Mouse (Mus musculus) retina, postnatal 7 days (tissue): ENCODE results near the gene Dync2h1.
"Not testable (repeated sequence)": the region's sequence is repeated elsewhere in the genome, so short reads cannot be mapped to it uniquely, and the experiment has no call there.

Experiments
- DNase-seq: peaks from one replicate; pipeline ENCODE4 v3.0.0-alpha.2; 2012; ENCODE audit warnings: low read depth, low spot score

The Dync2h1 gene

DNA sequence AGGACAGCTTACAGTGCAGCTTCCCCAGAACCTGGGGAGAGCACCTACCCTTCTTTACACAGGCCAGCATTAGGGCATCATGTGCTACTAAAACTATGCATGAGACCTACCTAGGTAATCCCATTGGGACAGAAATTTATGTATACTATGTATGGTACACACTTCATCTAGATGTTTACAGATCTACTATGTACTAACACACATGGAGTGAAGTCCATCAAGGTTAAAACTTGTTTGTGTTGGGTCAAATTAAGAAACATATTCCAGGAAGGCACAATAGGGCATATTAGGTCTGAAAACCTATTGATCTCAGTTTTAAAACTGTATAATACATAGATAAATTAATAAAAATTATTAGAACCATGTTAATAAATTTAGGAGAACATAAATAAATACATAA lies 168.6 kb downstream of the Dync2h1 start:
- DNase-seq: no peak

DNA sequence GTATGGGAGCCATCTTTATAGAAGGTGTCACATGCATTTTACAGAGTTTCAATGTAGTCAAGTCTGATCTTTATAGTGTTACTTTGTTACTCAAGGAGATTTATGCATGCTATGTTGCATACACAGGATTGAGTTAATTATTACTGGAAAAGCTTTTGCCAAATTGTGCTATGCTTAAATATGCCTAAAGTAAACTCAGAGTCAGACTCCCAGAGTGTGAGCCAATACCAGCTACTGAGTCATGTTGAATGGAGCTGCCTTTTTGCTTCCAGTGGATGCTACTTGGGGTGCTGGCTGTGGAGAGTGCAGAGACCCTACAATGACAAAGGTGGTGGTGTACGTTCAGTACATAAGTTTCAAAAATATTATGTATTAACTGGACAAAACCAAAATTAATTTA lies 169.5 kb downstream of the Dync2h1 start:
- no peak for DNase-seq

DNA sequence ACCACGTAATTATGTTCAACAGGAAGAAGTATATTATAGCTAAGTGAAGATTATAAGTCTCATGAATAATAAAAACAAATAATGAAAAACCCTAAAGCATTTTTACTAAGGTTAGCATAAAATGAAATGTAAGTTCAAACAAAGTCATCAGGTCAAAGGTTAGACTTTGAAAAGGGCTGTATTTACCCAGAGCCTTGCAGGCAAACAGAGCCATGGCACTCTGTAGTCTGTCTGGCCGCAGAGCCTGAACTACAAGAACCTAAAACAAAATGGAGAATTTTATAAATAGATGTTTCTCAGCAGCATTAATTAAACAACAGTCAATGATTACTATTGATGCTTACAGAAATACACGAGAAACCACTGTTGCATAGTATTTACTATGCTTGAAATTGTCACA lies 174.5 kb downstream of the Dync2h1 start:
- DNase-seq: no peak

DNA sequence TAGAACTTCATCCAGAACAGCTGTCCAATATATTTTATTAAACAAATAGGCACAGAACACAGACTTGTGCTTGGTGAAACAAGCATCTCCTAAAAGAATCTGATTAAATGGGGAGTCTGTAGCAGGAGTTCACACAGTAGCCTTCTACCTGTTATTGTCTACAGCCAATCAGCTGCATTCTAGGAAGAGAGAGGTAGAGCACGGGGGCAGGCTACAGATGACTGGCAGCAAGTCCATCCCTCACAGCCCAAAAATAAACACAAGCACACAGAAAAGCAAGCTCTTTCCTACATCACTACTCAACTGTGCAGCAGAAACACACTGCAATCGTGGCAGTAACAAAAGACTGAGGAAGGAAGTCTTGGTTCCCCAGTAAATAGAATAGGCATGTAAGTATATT lies 189.4 kb downstream of the Dync2h1 start:
- DNase-seq: no peak

DNA sequence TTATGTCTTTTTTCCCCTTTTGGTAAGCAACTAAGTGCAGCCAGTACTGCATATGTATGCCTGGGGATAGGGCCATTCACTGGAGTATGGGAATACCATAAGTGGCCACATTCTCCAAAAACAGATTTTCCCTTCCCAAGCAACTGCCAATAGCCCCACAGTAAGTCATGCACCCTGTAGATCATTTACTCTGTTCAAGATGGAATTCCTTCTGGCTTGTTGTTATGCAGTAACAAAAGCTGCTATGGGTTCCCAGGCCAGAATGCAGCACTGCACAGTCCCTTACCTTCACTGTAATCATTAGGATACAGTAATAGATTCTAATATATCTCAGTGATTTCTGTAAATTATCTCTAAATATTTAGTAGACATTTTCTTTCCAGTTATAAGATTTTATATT lies 190.0 kb downstream of the Dync2h1 start:
- DNase-seq: no peak

DNA sequence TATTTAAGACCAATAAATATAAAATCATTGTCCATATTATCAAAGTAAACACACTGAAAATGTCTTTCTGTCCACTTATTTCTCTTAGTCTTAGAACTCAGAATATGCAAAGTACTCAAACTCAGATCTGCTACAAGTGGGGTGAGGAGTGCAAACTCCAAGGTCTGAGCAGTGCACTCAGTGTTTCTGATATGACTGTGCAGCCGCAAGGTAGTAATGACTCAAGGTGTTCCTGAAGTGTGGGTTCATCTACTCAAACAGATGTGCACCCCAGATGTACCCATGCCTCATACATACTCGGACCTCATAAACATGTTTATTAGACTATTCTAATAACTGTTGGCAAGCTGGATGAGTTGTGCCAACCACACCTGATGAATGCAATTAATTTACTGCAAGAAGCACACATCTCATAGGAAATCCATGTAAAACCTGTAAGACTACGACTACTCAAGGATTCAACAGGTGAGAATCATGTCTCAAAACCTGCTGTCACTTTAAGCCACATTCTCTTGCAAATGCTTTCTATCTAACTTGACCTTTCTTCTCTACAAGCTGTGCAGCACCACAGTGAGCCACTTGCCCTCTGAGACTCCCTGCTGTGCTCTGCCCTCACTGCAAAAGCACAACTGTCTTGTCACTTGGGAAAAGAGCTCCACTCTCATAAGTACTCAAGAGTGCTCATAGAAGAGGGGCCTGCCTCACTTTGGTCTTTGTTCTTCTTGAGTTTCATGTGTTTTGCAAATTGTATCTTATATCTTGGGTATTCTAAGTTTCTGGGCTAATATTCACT lies 195.2 kb downstream of the Dync2h1 start:
- no peak for DNase-seq

DNA sequence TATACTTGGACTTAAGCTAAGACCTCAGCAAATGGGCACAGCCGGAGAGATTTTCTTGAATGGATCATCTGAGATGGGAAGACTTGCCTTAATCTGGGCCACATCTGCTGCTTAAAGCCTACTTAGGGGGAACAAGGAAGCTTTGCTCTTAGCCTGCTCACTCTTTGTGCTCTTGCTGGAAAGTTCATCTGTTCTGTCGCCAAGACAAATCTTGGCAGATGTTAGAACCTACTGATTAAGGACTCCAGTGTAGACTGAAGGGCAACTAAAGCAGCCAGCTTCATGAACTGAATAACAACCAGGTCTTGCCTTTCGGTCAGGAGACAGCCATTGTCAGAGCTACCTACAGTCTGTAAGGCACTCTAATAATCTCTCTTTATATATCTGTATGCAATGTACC lies 198.1 kb downstream of the Dync2h1 start:
- DNase-seq: peak; percentile 16

DNA sequence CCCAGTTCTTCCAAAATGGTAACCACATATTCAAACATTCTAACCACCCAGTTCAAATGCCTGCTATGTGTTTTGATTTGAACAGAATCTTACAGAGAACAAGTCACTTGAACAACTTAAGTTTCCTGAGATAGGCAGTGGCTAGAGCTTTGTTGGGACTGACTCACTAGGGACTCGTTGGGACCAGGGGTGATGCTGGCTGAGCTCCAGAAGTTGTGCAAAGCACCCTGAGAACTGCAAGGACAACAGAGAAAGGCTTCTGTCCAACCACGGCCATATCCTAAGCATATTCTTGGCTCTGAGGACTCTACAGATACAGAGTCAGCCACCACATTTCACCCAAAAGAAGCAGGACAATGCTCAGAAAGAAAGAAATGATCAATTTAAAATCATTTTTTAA lies 215.1 kb downstream of the Dync2h1 start:
- no peak for DNase-seq

DNA sequence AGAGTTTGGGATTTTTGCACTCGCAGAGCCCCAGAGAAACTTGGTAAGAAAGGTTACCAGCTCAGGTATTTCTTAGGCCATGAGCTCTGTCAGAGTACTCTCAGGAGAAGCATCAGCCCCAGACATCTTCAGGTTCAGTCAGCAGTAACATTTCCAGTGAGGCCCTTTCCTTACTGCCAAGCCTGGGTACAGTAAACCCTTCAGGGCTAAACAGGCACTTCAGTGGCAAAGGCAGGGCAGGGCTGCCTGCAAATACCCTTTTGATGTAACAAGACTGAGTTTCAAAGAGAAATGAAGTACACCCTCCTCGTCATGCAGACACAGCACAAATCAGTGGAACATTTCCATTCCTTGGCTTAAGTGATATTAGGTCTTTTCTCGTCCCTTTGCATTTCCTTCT lies 219.2 kb downstream of the Dync2h1 start:
- no peak for DNase-seq

DNA sequence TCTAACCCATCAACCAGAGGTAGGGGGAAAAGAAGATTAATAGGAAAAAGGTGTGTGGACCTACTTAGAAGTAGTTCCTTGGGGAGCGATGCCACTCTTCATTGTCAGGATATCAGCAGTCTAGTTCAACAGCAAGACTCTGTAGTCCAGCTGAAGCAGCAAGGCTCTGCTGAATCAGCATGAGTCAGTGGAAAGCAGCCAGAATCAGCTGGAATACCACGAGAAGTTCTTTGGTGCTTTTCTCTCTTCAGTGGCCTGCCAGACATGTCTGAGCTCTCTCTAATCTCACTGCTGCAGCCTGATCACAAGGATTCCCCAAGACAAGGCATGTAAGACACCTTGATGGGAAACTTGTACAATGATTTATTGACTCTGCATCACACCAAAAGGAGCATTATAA lies 225.9 kb downstream of the Dync2h1 start:
- DNase-seq: no peak

DNA sequence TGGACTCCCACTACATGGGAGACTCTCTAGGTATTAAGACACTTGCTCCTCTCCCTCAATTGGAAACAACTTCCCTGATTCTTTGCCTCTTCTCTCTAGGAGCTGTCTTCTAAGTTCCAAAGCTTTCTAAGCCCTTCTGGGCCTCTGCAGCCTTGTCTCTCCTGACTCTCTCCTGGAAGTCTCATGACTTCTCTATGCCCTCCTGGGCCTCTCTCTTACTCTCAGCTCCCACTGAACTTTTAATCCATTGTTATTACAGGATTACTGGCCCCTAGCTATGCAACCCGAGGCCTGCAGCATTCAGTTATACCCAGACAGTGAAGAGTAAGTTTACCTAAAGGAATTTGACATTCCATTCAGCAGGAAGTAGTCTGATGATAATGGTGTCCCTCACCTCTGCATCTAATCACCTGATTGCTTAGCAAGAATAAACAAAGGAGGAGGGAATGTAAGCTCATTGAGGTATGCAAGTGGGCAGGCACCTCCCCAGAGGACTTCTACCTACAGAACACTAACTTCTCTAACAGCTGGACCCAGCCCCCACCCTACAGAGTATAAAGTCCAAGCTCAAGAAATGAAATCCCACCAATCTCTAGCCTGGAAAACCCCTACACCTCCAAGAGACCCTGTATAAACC lies 256.7 kb downstream of the Dync2h1 start:
- no peak for DNase-seq

DNA sequence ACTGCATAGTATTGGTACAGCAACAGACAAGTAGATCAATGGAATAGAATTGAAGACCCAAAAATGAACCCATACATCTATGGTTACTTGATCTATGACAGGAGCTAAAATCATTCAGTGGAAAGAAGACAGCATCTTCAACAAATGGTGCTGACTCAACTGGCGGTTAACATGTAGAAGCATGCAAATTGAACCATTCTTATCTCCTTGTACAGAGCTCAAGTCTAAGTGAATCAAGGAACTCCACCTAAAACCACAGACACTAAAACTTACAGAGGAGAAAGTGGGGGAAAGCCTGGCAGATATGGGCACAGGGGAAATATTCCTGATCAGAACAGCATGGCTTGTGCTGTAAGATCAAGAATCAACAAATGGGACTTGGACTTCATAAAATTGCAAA lies 270.8 kb downstream of the Dync2h1 start:
- no peak for DNase-seq

DNA sequence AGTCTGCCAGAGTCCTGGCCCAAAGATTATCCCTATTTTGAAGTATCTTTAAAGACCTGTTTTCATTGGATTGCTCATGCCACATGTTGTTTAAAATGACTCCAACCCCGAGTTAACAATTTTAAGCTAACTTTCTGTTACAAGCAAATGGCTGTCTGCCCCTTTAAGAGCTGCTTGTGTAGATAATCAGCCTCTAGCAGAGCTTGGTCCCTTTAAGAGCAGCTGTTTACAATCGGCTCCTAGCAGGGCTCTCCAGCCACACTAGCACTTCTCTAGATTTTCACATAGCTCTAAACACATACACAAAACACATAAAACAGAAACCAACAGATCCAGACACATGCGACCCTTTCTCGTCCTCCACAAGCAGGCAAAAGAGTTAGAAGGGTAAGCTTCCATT lies 273.7 kb downstream of the Dync2h1 start:
- not testable (repeated sequence) for DNase-seq

DNA sequence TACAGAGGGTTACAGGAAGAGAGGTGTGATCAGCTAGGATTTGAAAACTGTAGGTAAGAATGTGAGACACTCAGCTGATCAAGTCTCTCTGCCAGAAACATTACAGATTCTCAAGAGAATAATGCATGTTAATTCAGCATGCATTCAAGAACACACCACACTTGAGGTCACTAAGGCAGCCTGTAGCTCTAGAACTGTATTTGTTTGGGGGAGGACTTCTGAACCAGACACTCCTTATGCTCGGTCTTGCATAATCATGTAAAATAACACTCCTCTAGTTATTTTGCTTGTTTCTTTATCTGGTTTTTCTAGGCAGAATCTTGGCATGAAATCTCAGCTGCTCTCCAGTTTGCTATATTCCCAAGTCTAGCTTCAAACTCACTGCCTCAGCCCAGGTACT lies 282.6 kb downstream of the Dync2h1 start:
- no peak for DNase-seq

DNA sequence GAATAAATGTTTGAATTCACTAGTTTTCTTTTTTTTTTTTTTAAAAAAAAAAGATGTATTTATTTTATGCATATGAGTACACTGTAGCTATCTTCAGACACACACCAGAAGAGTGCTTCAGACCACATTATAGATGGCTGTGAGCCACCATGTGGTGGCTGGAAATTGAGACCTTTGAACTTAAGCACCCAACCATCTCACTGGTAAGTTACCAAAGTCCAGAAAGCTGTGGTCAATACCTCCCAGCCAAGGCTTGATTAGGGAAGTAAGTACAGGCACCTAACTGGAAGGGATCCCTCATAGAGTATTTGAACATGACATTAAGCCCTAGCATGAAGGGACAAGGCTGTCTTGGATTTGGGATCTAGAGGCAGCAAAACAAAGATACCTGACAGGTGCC lies 292.9 kb downstream of the Dync2h1 start:
- no peak for DNase-seq

DNA sequence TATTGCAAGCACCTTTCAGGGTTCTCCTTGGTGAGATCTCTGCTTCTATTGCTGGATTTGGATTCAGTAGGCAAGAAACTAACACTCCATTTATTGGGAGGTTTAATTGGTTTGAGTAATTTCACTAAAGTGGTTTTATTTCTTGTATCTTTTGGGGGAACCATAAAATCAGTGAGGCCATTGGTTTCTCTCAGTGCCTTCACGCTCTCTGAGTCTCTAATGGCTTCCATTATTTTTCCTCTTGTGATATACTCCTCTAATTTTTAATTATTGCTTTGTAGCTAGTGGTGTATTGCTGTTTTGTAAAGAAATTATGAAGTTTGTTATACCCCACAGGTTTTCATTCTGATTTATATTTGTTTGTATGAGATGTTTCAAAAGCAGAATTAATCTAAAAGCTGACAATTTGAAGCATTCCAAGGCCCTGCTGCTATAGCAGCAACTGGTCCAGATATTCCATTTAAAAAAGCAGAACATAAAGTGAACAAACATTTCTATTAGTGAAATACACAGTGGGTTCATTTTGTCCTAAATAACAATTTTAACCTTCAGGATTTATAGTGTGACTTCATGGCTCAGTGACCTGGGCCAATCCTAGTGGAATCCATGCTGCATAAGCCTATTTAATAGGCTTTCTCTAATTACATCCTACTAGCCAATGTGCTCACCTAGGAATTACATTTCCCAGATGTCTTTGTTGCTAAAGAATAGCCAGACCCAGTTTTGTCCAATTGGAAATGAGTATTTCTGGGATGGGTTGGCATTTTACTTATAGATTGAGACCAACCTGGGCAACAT lies 302.9 kb downstream of the Dync2h1 start:
- no peak for DNase-seq
